Mouse (Mus musculus): ENCODE data around the gene Pip4k2c. TPM values are rescaled to one million over a fixed set of nuclear protein-coding genes. Genes with fewer than 3 reads are reported as not detected.
"Not testable (repeated sequence)": the region's sequence is repeated elsewhere in the genome, so short reads cannot be mapped to it uniquely, and the experiment has no call there.

Pip4k2c gene
- total RNA-seq, 2 experiments from 2014 or later, result 35.3 to 58.6 TPM

DNA sequence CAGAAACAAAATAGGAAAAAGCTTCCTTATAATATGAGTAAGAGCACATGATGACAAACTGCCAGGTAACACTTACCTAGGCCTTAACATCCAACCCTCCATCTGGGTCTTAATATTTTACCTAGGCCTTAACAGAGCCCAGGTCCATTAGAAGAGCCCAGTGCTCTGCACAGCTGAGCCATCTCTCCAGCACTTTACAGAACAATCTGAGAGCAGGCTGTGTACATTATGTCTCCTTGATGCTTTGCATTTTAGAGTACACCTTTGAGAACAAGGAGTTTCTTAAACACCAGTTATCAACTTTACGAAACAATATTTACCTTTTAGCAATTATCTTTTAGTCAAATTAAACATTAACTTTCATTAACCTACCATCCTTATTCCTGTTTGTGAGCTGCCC lies 55.3 kb downstream of the Pip4k2c start:
- no peak for ATAC-seq (replicated peaks; ENCODE audit: low FRiP score, low TSS enrichment, poor library complexity, severe bottlenecking)

- no peak for ATAC-seq (replicated peaks; ENCODE audit: low FRiP score, low TSS enrichment, poor library complexity, severe bottlenecking)
Measured at GRCm38 (mm10) chr10:127154652-127155051, 56.7 kb downstream of the Pip4k2c start.

DNA sequence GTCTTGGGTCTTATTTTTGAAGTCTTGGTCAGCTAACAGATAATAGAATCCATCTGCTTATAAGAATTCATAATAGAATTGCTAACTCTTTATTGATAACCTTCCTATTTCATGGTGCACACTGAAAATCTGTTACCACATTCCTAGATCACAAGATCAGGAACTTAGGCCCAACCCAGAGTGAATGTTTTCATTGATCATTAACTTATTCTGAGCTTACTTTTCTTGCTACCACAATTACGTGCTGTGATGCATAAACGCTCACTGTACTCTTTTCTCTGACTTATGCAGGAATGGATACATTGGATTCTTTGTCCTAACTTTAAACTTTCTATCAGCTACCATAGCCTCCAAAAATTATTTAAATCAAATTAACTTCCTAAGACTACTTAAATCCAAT lies 57.1 kb downstream of the Pip4k2c start:
- no peak for ATAC-seq (replicated peaks; ENCODE audit: low FRiP score, low TSS enrichment, poor library complexity, severe bottlenecking)

- ATAC-seq (replicated peaks; ENCODE audit: low FRiP score, low TSS enrichment, poor library complexity, severe bottlenecking), result no peak
Measured at GRCm38 (mm10) chr10:127153323-127153722, 58.1 kb downstream of the Pip4k2c start.

DNA sequence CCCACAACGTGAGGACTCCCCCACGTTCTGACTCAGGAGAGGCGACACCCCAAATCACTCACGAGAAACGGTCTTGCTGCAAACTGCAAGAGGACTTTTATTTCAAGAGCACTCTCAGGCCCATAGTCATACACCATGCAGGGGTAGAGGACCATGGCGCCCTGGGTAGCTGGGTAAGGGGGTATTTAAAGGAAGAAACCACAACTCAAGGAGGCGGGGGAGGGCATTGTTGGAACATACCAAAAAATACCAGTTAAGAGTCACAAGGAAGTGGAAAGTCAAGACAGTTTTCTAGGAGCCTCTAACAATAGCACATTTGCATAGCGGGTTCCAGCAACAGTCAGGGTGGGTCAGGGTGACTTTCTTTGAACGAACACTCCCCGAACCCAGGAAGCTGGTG lies 58.8 kb downstream of the Pip4k2c start:
- ATAC-seq (replicated peaks; ENCODE audit: low FRiP score, low TSS enrichment, poor library complexity, severe bottlenecking), result not testable (repeated sequence)

- not testable (repeated sequence) for ATAC-seq (replicated peaks; ENCODE audit: low FRiP score, low TSS enrichment, poor library complexity, severe bottlenecking)
Measured at GRCm38 (mm10) chr10:127151233-127151632, 60.2 kb downstream of the Pip4k2c start.

DNA sequence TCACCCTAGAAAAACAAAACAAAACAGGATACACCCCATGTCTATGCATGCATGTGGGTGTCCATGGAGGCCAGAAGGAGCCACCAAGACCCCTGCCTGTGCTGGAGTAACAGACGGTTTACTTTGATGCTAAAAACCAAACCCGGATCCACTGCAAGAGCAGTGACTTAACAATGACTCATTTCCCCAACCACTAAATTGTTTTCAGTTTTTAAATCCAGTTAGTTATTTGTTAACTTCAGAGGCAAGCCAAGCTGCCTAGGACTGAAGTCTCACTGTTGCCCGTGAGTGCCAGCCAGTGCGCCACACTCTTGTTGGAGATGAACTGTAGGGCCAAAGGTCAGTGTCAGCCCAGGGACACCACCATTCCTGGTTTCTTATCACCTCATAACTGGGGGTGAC lies 60.9 kb downstream of the Pip4k2c start:
- ATAC-seq (replicated peaks; ENCODE audit: low FRiP score, low TSS enrichment, poor library complexity, severe bottlenecking), result no peak

GRCm38 (mm10) chr10:127147135-127147534 lies 64.2 kb downstream of the Pip4k2c start:
- ATAC-seq (replicated peaks; ENCODE audit: low FRiP score, low TSS enrichment, poor library complexity, severe bottlenecking), result no peak

Other genes starting within 250 kb of the Pip4k2c start
- gene Ctdsp2, start 232.9 kb downstream of the Pip4k2c start, total RNA-seq (2014; fragmentation: Nextera tagmentation), result 54.7 and 56.7 TPM in 2 replicates
- gene Ctdsp2, start 232.9 kb downstream of the Pip4k2c start, total RNA-seq (2017), result 18.3 and 24.7 TPM in 2 replicates
- gene Avil, start 210.9 kb downstream of the Pip4k2c start, total RNA-seq (2014; fragmentation: Nextera tagmentation), result not detected in 2 replicates
- 0.38 TPM in 1 of 2 replicates, not detected in the other for gene Avil, start 210.9 kb downstream of the Pip4k2c start, total RNA-seq (2017)
- 41.6 and 61.2 TPM in 2 replicates for gene Tsfm, start 180.7 kb downstream of the Pip4k2c start, total RNA-seq (2014; fragmentation: Nextera tagmentation)
- gene Tsfm, start 180.7 kb downstream of the Pip4k2c start, total RNA-seq (2017), result 55.5 and 63.3 TPM in 2 replicates
- 54.1 and 55.2 TPM in 2 replicates for gene Mettl1, start 170.2 kb downstream of the Pip4k2c start, total RNA-seq (2014; fragmentation: Nextera tagmentation)
- gene Mettl1, start 170.2 kb downstream of the Pip4k2c start, total RNA-seq (2017), result 24.6 and 25.3 TPM in 2 replicates
- not detected in 2 replicates for gene Eef1akmt3, start 170.1 kb downstream of the Pip4k2c start, total RNA-seq (2014; fragmentation: Nextera tagmentation)
- 0.38 TPM in 1 of 2 replicates, not detected in the other for gene Eef1akmt3, start 170.1 kb downstream of the Pip4k2c start, total RNA-seq (2017)
- gene Cyp27b1, start 163.3 kb downstream of the Pip4k2c start, total RNA-seq (2014; fragmentation: Nextera tagmentation), result not detected in 2 replicates
- not detected in 2 replicates for gene Cyp27b1, start 163.3 kb downstream of the Pip4k2c start, total RNA-seq (2017)
- not detected in 2 replicates for gene March9, start 151.4 kb downstream of the Pip4k2c start, total RNA-seq (2014; fragmentation: Nextera tagmentation)
- gene March9, start 151.4 kb downstream of the Pip4k2c start, total RNA-seq (2017), result not detected in 2 replicates
- gene Cdk4, start 148.1 kb downstream of the Pip4k2c start, total RNA-seq (2014; fragmentation: Nextera tagmentation), result 656 and 761 TPM in 2 replicates
- 479 and 664 TPM in 2 replicates for gene Cdk4, start 148.1 kb downstream of the Pip4k2c start, total RNA-seq (2017)
- 43.9 and 73.9 TPM in 2 replicates for gene Tspan31, start 141.3 kb downstream of the Pip4k2c start, total RNA-seq (2014; fragmentation: Nextera tagmentation)
- gene Tspan31, start 141.3 kb downstream of the Pip4k2c start, total RNA-seq (2017), result 28.9 and 55.3 TPM in 2 replicates
- 19.7 and 45.9 TPM in 2 replicates for gene Agap2, start 136.3 kb downstream of the Pip4k2c start, total RNA-seq (2014; fragmentation: Nextera tagmentation)
- 26.4 and 43.3 TPM in 2 replicates for gene Agap2, start 136.3 kb downstream of the Pip4k2c start, total RNA-seq (2017)
- gene Os9, start 90.5 kb downstream of the Pip4k2c start, total RNA-seq (2014; fragmentation: Nextera tagmentation), result 55.8 and 64.5 TPM in 2 replicates
- 152 and 154 TPM in 2 replicates for gene Os9, start 90.5 kb downstream of the Pip4k2c start, total RNA-seq (2017)
- 67.2 and 84.7 TPM in 2 replicates for gene B4galnt1, start 46.4 kb downstream of the Pip4k2c start, total RNA-seq (2014; fragmentation: Nextera tagmentation)
- gene B4galnt1, start 46.4 kb downstream of the Pip4k2c start, total RNA-seq (2017), result 18.5 and 23.3 TPM in 2 replicates
- 1.8 TPM in 1 of 2 replicates, not detected in the other for gene Slc26a10, start 30.9 kb downstream of the Pip4k2c start, total RNA-seq (2014; fragmentation: Nextera tagmentation)
- 1.8 TPM in 1 of 2 replicates, not detected in the other for gene Slc26a10, start 30.9 kb downstream of the Pip4k2c start, total RNA-seq (2017)
- gene Arhgef25, start 21.5 kb downstream of the Pip4k2c start, total RNA-seq (2014; fragmentation: Nextera tagmentation), result 22.7 and 46.0 TPM in 2 replicates
- gene Arhgef25, start 21.5 kb downstream of the Pip4k2c start, total RNA-seq (2017), result 35.4 and 35.7 TPM in 2 replicates
- gene Dtx3, start 15.9 kb downstream of the Pip4k2c start, total RNA-seq (2014; fragmentation: Nextera tagmentation), result 97.0 and 160 TPM in 2 replicates
- gene Dtx3, start 15.9 kb downstream of the Pip4k2c start, total RNA-seq (2017), result 28.5 and 29.5 TPM in 2 replicates
- gene Kif5a, start 51.8 kb upstream of the Pip4k2c start, total RNA-seq (2014; fragmentation: Nextera tagmentation), result not detected in 2 replicates
- gene Kif5a, start 51.8 kb upstream of the Pip4k2c start, total RNA-seq (2017), result 0.14 and 0.23 TPM in 2 replicates
- gene Dctn2, start 54.8 kb upstream of the Pip4k2c start, total RNA-seq (2014; fragmentation: Nextera tagmentation), result 100 and 123 TPM in 2 replicates
- gene Dctn2, start 54.8 kb upstream of the Pip4k2c start, total RNA-seq (2017), result 106 and 124 TPM in 2 replicates
- gene Mbd6, start 77.4 kb upstream of the Pip4k2c start, total RNA-seq (2014; fragmentation: Nextera tagmentation), result 42.8 and 72.8 TPM in 2 replicates
- 2.7 and 3.8 TPM in 2 replicates for gene Mbd6, start 77.4 kb upstream of the Pip4k2c start, total RNA-seq (2017)
- 135 and 140 TPM in 2 replicates for gene Mars, start 100.2 kb upstream of the Pip4k2c start, total RNA-seq (2014; fragmentation: Nextera tagmentation)
- gene Mars, start 100.2 kb upstream of the Pip4k2c start, total RNA-seq (2017), result 213 and 264 TPM in 2 replicates
- gene Arhgap9, start 110.4 kb upstream of the Pip4k2c start, total RNA-seq (2014; fragmentation: Nextera tagmentation), result 20.9 and 31.7 TPM in 2 replicates
- 10.5 and 10.8 TPM in 2 replicates for gene Arhgap9, start 110.4 kb upstream of the Pip4k2c start, total RNA-seq (2017)
- gene Gli1, start 130.4 kb upstream of the Pip4k2c start, total RNA-seq (2014; fragmentation: Nextera tagmentation), result not detected in 2 replicates
- gene Gli1, start 130.4 kb upstream of the Pip4k2c start, total RNA-seq (2017), result not detected in 2 replicates
- gene Inhbe, start 142.8 kb upstream of the Pip4k2c start, total RNA-seq (2014; fragmentation: Nextera tagmentation), result not detected in 2 replicates
- gene Inhbe, start 142.8 kb upstream of the Pip4k2c start, total RNA-seq (2017), result not detected in 2 replicates
- gene Inhbc, start 158.8 kb upstream of the Pip4k2c start, total RNA-seq (2014; fragmentation: Nextera tagmentation), result not detected in 2 replicates
- not detected in 2 replicates for gene Inhbc, start 158.8 kb upstream of the Pip4k2c start, total RNA-seq (2017)
- 46.8 and 49.9 TPM in 2 replicates for gene R3hdm2, start 168.7 kb upstream of the Pip4k2c start, total RNA-seq (2014; fragmentation: Nextera tagmentation)
- gene R3hdm2, start 168.7 kb upstream of the Pip4k2c start, total RNA-seq (2017), result 25.3 and 38.5 TPM in 2 replicates

Measured in megakaryocyte-erythroid progenitor cell, adult 5-6 weeks (primary cell).